Mouse (Mus musculus) left cerebral cortex, adult 2 months (tissue): ENCODE data around the gene Lpcat3. TPM values are rescaled to one million over a fixed set of nuclear protein-coding genes. Genes with fewer than 3 reads are reported as not detected.

ENCODE experiments used
- DNase-seq, 2 experiments: peaks; one replicate each; pipeline ENCODE4 v3.0.0; 2021 to 2022; ENCODE audit warnings: low spot score in 2 of 2, mixed read lengths in 1 of 2; ENCODE audit errors: extremely low spot score in 1 of 2
- H3K27ac ChIP-seq: fragments of 200-600 bp; 2 replicates; pipeline ENCODE4 v1.8.1; 2022
- H3K4me3 ChIP-seq: fragments of 200-600 bp; 2 replicates; pipeline ENCODE4 v1.8.1; 2022
- CTCF ChIP-seq: fragments of 200-600 bp; IDR thresholded peaks from 2 replicates; pipeline ENCODE4 v1.8.1; 2022; ENCODE audit warnings: antibody characterized with exemption, mild to moderate bottlenecking, moderate library complexity
- intact Hi-C: fragments of 180-260 bp; cut with DNase I; formaldehyde crosslinking; loops from one replicate; pipeline ENCODE4 v1.15.1; 2025
- total RNA-seq, 2 experiments: library from RNA; stranded (reverse); gene quantifications; 2 replicates each; pipeline ENCODE4 v1.2.3; 2021

Lpcat3 gene
- total RNA-seq, 2 experiments from 2014 or later = 20.5 to 21.5 TPM

DNA sequence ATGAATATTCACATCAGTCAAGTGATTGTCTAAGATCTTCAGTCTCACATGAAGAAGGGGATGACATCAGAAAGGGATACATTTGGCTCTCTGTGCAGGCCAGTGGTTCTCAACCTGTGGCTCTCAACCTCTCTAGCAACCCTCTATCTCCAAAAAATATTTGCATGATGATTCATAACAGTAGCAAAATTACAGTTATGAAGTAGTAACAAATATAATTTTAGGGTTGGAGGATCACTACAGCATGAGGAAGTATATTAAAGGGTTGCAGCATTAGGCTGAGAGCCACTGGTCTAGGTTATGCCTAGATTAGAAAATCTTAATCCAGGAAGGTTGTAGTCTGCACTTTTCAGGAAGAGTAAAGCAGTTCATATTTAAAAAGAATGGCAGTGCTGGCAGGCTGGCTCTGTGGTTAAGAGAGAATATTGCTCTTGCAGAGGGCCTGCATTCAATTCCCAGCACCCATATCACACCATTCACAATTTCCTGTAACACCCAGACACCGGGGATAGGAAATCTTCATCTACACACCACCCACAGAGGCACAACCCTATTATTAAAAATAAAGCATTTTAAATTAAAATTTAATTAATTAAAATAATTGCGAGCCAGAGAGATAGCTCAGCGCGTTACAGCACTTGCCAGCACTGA is 1.5 kb upstream of the Lpcat3 start:
- Histone ChIP-seq H3K27ac (no peak overlapping the region), H3K4me3 (no peak overlapping the region)
- intact Hi-C loops = no loop called here
- no peak for DNase-seq
- no peak for TF ChIP-seq CTCF

DNA sequence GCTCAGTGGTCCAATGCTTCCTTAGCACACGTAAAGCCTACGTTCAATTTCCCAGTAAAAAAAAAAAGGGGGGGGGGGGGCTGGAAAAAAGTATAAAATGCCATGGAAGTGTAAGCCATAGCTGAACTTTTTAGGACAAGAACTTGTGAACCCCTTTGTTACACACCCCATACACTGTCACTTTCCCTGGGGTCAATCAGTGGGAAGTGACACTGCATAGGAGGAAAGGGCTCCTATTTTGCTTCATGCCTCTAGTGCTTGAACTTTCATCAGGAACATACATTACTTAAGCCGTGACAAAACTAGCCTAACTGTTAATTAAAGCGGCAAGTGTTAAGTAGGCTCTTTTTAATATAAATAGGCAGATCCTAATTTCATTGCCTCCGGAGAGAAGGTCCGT is 832 bp upstream of the Lpcat3 start:
- TF ChIP-seq CTCF = no peak
- intact Hi-C loops = loop anchor here (2.0 kb wide), 2 partner anchors 41 to 79 kb away; partner anchors contain the start of gene Grcc10

DNA sequence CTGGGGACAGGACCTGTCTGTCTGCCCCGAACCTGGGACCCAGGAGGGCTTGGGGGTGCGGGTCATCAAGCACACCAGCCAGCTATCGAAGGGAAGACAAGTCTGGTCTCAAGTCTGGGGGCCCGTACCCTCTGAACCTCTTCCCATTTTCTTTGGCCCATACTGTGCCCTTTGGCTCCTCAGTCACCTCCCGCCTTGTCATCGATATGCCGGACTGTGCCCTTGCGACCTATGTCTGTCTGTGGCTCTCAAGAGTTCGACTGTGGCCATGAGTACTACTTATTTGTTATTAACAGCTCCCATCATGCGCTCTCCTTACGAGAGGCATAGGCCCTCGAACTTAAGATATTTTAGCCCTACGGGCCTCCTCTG is 583 bp downstream of the Lpcat3 start:
- peak overlapping the region; percentile 90 for H3K27ac ChIP-seq
- DNase-seq = no peak
- H3K4me3 ChIP-seq = peak overlapping the region; percentile 70
- intact Hi-C loops = loop anchor here (2.0 kb wide), 2 partner anchors 39 to 77 kb away; partner anchors contain the start of gene Grcc10
- TF ChIP-seq CTCF = no peak

More for the DNA sequence above, 832 bp upstream of the Lpcat3 start:
- H3K4me3 ChIP-seq = peak overlapping the region; percentile 70
- DNase-seq = no peak
- peak overlapping the region; percentile 90 for H3K27ac ChIP-seq

DNA sequence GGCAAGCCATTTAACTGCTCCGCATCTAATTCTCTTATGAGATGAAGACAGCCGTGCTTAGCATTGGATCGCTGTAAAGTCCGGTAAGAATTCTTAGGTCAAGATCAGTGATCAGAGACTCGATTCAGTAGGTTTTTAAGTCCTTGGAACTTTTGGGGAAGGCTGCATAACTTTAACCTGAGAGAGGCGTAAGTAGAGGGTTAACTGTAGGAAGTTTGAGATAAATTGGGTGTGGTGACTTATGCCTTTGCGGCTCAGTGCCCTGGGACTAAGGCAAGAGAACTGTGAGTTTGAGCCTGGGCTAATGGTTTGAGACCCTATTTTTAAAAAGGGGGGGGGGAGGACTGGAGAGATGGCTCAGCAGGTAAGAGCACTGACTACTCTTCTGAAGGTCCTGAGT is 1.4 kb downstream of the Lpcat3 start:
- Histone ChIP-seq H3K27ac (no peak overlapping the region), H3K4me3 (no peak overlapping the region)
- no peak for TF ChIP-seq CTCF
- DNase-seq = no peak
- intact Hi-C loops = no loop called here

DNA sequence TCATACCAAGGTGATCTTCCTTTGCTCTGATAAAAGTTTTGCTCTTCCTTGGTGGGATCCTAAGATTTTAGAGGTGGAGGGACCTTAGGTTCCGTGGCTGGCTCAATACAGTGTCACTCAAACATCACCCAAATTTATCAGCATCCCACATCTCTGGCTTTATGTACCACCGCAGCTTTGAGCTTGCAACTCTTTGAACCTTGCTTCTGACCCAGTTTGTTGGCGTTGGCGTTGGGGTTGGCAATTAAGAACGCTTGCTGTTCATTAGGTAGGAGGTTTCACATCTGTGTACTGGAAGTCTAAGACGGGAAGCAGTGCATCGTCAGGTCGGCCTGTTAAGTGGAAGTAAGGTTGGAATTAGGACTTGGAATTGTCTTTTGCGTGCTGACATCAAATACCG is 2.2 kb downstream of the Lpcat3 start:
- TF ChIP-seq CTCF = no peak
- intact Hi-C loops = no loop called here
- Histone ChIP-seq H3K27ac (no peak overlapping the region), H3K4me3 (no peak overlapping the region)
- DNase-seq = no peak

DNA sequence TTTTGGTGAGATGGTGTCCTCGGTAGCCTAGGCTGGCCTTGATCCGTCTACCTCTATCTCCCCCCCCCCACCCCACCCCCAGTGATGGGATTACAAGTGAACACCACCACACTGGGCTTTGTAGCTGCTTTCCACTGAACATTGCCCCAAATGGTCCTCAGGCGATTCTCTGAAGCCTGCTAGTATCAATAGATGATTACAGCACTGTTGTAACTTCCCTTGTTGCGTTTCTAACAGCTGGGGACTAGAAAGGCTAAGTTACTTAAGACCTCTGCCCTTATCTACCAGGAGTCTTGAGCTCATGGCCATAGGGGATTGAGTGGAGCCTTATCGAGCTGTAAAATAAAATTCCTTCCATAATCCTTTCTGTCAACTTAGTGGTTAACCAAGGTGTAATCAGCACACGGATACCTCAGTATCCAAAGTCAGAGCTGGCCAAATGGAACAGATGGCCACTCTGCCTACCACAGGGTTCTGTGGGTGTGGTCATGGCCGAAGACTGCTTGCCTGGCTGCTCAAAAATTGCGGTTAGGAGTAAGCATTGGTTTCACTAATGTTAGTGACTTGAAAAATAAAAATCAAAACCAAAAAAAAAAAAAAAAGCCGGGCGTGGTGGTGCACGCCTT is 6.5 kb downstream of the Lpcat3 start:
- intact Hi-C loops = no loop called here
- Histone ChIP-seq H3K27ac (no peak overlapping the region), H3K4me3 (no peak overlapping the region)
- TF ChIP-seq CTCF = no peak
- no peak for DNase-seq

DNA sequence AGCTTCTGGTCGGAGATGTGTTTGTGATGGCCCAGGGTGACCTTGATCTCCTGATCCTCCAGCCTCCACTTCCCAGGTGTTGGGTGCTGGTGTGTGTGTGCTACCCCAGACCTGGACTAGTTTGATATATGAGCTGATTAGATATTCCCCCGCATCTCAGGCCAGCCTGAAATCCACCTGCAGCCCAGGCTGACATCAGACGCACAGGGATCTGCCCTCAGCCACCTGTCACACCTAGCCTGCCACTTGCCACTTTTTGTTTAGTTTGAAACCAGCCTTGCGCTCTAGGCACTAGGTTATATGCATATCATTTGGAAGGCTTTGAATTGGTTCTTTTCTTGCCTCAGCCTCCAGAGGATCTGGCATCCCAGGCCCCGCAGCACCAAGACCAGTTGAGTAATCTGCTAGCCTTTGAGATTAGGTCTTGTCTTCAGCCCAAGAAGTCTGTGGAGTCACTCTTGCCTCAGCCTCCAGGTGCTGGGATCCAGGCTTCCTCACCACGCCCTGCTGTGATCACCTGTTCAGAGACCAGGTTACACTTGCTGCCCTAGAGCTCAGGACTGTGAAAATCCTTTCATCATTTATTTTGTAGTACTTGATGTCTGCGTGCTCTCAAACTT is 7.6 kb downstream of the Lpcat3 start:
- H3K4me3 ChIP-seq = no peak overlapping the region
- no peak for DNase-seq
- intact Hi-C loops = no loop called here
- no peak for TF ChIP-seq CTCF
- H3K27ac ChIP-seq = no peak overlapping the region

DNA sequence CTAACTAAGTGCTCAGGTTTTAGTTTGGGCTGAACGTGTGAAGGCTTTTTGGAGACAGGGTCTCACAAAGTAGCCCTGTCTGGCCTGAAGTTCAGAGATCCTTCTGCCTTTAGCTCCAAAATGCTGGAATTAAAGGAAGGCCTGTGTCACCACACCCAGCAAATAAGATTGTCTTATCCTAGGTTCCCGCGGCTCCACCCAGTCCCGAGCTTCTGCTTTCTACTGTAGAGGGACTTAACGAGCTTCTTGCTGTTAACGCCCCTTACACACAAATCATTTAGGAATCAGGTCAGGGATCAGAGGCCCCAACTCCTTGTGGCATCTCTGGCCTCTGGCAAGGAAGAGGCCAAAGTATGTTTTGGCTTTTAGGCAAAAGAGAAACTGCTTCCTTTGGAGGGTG is 9.3 kb downstream of the Lpcat3 start:
- DNase-seq = no peak
- no peak overlapping the region for H3K4me3 ChIP-seq
- no peak overlapping the region; the same call in none of the 2 replicates for H3K27ac ChIP-seq
- intact Hi-C loops = loop anchor here (2.0 kb wide), 1 partner anchor 73 kb away; no protein-coding TSS in a partner anchor
- TF ChIP-seq CTCF = no peak

DNA sequence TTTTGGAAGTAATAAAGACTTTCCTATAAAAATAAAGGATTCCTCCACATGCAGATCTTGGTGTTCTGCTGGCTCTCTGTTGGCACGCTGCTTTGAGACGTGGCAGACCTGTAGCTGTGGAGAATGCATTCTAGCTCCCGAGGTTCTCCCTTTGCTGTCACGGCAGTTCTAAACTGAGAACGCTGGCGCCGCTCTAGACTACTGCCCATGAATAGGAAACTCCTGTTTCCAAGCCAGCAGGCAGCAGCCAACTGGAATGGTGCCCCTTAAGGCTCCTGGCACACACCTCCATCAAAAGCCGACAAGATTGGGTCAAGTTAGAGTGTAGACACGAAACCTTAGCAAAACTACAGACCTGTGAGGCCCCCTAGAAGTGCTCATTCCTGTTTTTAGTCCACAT is 10.8 kb downstream of the Lpcat3 start:
- no peak overlapping the region for H3K4me3 ChIP-seq
- DNase-seq = peak; percentile 37 to 45
- no peak for TF ChIP-seq CTCF
- intact Hi-C loops = loop anchor here (2.0 kb wide), 1 partner anchor 71 kb away; no protein-coding TSS in a partner anchor
- H3K27ac ChIP-seq = peak overlapping the region; percentile 55; the same call in 1 of the 2 replicates

DNA sequence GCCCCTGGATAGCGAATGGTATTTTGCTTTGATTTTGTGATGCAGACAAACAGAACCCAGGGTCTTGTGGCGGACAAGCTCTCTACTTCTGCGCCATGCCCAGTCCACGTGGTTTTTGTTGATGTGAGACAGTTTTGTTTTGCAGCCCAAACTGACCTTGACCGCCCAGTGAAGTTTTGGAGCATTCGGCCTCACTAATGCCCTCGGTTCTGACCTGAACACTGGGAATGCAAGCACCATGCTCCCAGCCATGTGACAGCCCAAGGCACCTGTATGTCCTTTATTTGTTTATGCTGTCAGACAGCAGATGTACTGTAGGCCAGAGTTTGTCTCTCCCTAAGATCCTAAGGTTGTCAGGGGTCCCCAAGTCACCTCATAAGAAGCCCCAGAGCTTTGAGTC is 11.8 kb downstream of the Lpcat3 start:
- TF ChIP-seq CTCF = no peak
- no peak overlapping the region for H3K4me3 ChIP-seq
- intact Hi-C loops = no loop called here
- no peak overlapping the region for H3K27ac ChIP-seq
- DNase-seq = no peak

DNA sequence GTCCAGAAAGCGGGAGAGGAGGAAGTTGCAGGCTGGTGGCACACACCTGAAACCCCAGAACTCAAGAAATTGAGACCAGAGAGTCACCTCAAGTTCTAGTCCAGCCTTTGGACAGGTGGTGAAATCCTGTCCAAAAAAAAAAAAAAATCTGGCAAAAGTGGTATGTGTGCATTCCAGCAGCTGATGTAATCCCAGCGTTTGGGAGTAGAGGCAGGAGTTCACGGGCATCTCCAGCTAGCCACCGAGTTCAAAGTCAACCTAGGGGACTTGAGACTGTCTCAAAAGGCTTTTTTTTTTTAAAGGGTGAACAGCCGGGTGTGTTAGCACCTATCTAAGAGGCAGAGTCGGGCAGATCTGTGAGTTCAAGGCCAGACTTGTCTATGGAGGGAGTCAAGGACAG is 13.3 kb downstream of the Lpcat3 start:
- intact Hi-C loops = no loop called here
- Histone ChIP-seq H3K4me3 (no peak overlapping the region), H3K27ac (no peak overlapping the region)
- TF ChIP-seq CTCF = no peak
- no peak for DNase-seq

DNA sequence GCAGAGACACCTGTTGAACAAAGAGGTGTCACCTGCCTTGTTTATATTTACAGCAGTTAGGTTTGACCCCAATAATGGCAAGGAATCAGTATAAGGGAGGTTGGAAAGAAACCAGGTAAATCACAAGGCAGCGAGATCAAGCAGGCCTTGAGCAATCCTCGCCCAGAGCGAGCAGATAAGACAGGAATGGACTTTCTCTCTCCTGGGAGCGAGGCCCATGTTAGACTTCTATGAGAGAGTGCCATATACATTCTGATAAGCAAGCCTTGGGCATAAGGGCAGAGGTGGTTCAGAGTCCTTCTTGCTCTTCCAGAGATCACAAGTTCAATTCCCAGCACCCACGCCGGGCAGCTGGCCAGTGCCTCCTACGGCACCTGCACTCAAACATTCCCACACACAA is 15.9 kb downstream of the Lpcat3 start:
- TF ChIP-seq CTCF = no peak
- Histone ChIP-seq H3K27ac (no peak overlapping the region), H3K4me3 (no peak overlapping the region)
- no peak for DNase-seq
- intact Hi-C loops = no loop called here
